Mouse (Mus musculus): ENCODE results near the gene Skor1.

DNA sequence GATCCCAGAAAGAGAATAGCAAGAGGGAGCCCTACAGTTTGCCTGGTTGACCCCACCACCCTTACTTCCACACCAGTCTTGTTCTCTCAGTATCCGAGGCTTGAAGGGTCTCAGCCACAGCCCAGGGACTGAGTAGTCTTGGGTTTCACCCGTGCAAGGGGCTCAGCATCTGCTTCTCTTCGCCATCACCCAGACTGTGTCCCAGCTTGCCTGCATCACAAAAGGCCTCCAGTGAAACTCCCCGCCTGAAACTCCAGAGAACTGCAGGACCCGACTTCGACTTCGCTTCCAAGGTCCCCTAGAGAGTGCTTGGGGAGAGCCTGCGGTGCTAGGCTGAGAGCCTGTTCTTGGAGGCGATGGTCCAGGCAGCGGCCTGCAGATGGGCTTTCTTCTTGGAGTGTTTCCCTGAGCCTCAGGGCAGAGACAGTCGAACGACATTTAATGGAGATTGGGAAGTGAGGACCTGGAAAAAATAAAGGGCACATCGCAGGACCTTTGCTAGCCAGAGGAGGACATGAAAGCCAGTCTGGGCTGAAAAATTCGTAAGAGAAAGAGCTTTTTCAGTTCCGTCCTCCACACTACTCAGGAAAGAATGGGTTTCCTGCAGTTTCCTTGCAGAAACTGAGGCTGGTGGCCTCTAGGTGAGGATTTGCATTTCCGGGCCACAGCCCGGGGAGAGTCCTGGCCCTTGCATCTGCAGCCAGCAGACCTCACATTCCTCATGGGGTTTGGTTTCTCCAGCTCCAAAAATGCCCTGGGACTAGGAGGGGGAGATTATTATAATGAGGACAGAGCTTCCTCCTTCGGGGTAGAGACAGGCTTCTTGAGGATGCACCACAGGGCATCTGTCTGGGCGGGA, 11.8 kb downstream of the Skor1 start:
- TF ChIP-seq CTCF (conservative IDR thresholded peaks at IDR 0.05; ENCODE audit: low read length) (no peak), POU5F1 (IDR thresholded peaks at IDR 0.05; ENCODE audit: borderline replicate concordance, low read length) (no peak; the same call in 1 of the 2 replicates)
